Mouse (Mus musculus): ENCODE results near the gene Glb1l. TPM values are rescaled to one million over a fixed set of nuclear protein-coding genes. Genes with fewer than 3 reads are reported as not detected.

The Glb1l gene
- polyA plus RNA-seq, 1 experiment from 2014 or later: 14.7 TPM

- no peak overlapping the region for H3K27ac ChIP-seq (ENCODE audit: low read depth, low read length)
- H3K9ac ChIP-seq (ENCODE audit: low read length): no peak overlapping the region
- DNase-seq (ENCODE audit: low spot score): no peak
- peaks cover 7% of the 10 kb centered on the region for H3K4me1 ChIP-seq (ENCODE audit: control insufficient read depth, insufficient read depth, low read length)
- peak overlapping the region; percentile 100 for H3K4me2 ChIP-seq (ENCODE audit: low read depth)
- no peak overlapping the region for H3K4me3 ChIP-seq (ENCODE audit: low read depth, low read length)
- 0 out of 2 replicates have a peak, but pooled peaks have one; percentile 12 for ATAC-seq (ENCODE audit: insufficient read depth, low FRiP score, low TSS enrichment)
- H3K27me3 ChIP-seq (ENCODE audit: control insufficient read depth, insufficient read depth, low read length): no peaks in the 10 kb centered on the region
- H3K36me3 ChIP-seq (ENCODE audit: control insufficient read depth, insufficient read depth, low read length): peaks cover 12% of the 10 kb centered on the region
- H3K9me3 ChIP-seq (ENCODE audit: control insufficient read depth, low read length): no peaks in the 10 kb centered on the region
- 35% methylated on average over 6 of the region's 7 CpGs for WGBS
Observed at GRCm38 (mm10) chr1:75180741-75181140, 29.9 kb downstream of the Glb1l start.

- peak within 1 kb of the TSS; percentile 100 for H3K4me2 ChIP-seq (ENCODE audit: low read depth)
- ATAC-seq (ENCODE audit: insufficient read depth, low FRiP score, low TSS enrichment) (peak; percentile 90), DNase-seq (ENCODE audit: low spot score) (peak; percentile 92)
- H3K27ac ChIP-seq (ENCODE audit: low read depth, low read length): peak within 1 kb of the TSS; percentile 44; the same call in 1 of the 2 replicates
- peak within 1 kb of the TSS; percentile 76 for H3K9ac ChIP-seq (ENCODE audit: low read length)
- peak within 1 kb of the TSS; percentile 52 for H3K4me3 ChIP-seq (ENCODE audit: low read depth, low read length)
- under 1% methylated on average over 31 of the region's 31 CpGs for WGBS
- peaks cover 7% of the 10 kb centered on the region for H3K4me1 ChIP-seq (ENCODE audit: control insufficient read depth, insufficient read depth, low read length)
- H3K36me3 ChIP-seq (ENCODE audit: control insufficient read depth, insufficient read depth, low read length): peaks cover 16% of the 10 kb centered on the region
- no peaks in the 10 kb centered on the region for H3K27me3 ChIP-seq (ENCODE audit: control insufficient read depth, insufficient read depth, low read length)
- H3K9me3 ChIP-seq (ENCODE audit: control insufficient read depth, low read length): no peaks in the 10 kb centered on the region
Observed at GRCm38 (mm10) chr1:75180105-75180590, 30.5 kb downstream of the Glb1l start, which contains the start of gene Abcb6. Gene Abcb6, minus strand, starts transcription at chr1:75180392.

- Histone ChIP-seq H3K27ac (ENCODE audit: low read depth, low read length) (peak overlapping the region; percentile 44; the same call in 1 of the 2 replicates), H3K9me3 (ENCODE audit: control insufficient read depth, low read length) (no peaks in the 10 kb centered on the region), H3K36me3 (ENCODE audit: control insufficient read depth, insufficient read depth, low read length) (peaks cover 12% of the 10 kb centered on the region), H3K27me3 (ENCODE audit: control insufficient read depth, insufficient read depth, low read length) (no peaks in the 10 kb centered on the region), H3K4me3 (ENCODE audit: low read depth, low read length) (peak overlapping the region; percentile 52), H3K9ac (ENCODE audit: low read length) (peak overlapping the region; percentile 76), H3K4me1 (ENCODE audit: control insufficient read depth, insufficient read depth, low read length) (peaks cover 7% of the 10 kb centered on the region), H3K4me2 (ENCODE audit: low read depth) (peak overlapping the region; percentile 100)
- no peak for DNase-seq (ENCODE audit: low spot score)
- 12% methylated on average over 23 of the region's 23 CpGs for WGBS
- peak; percentile 14; the same call in 1 of the 2 replicates for ATAC-seq (ENCODE audit: insufficient read depth, low FRiP score, low TSS enrichment)
Observed at GRCm38 (mm10) chr1:75179334-75180104, 31.1 kb downstream of the Glb1l start.

GRCm38 (mm10) chr1:75168472-75169464 lies 41.8 kb downstream of the Glb1l start, which contains the start of gene Zfand2b:
Gene Zfand2b, plus strand, starts transcription at chr1:75168646.
- ATAC-seq (ENCODE audit: insufficient read depth, low FRiP score, low TSS enrichment): peak; percentile 98
- peak; percentile 98 for DNase-seq (ENCODE audit: low spot score)
- peak within 1 kb of the TSS; percentile 55 for H3K4me3 ChIP-seq (ENCODE audit: low read depth, low read length)
- under 1% methylated on average over 57 of the region's 59 CpGs for WGBS
- no peaks in the 10 kb centered on the region for H3K27me3 ChIP-seq (ENCODE audit: control insufficient read depth, insufficient read depth, low read length)
- H3K9ac ChIP-seq (ENCODE audit: low read length): peak within 1 kb of the TSS; percentile 54
- H3K4me2 ChIP-seq (ENCODE audit: low read depth): peak within 1 kb of the TSS; percentile 64
- H3K9me3 ChIP-seq (ENCODE audit: control insufficient read depth, low read length): no peaks in the 10 kb centered on the region
- peaks cover 18% of the 10 kb centered on the region for H3K36me3 ChIP-seq (ENCODE audit: control insufficient read depth, insufficient read depth, low read length)
- peaks cover 8% of the 10 kb centered on the region; the same call in 1 of the 2 replicates for H3K4me1 ChIP-seq (ENCODE audit: control insufficient read depth, insufficient read depth, low read length)
- H3K27ac ChIP-seq (ENCODE audit: low read depth, low read length): no peak within 1 kb of the TSS

- no peak for DNase-seq (ENCODE audit: low spot score)
- H3K27ac ChIP-seq (ENCODE audit: low read depth, low read length): no peak overlapping the region
- 11% methylated on average over 7 of the region's 7 CpGs for WGBS
- H3K9me3 ChIP-seq (ENCODE audit: control insufficient read depth, low read length): no peaks in the 10 kb centered on the region
- peaks cover 8% of the 10 kb centered on the region; the same call in 1 of the 2 replicates for H3K4me1 ChIP-seq (ENCODE audit: control insufficient read depth, insufficient read depth, low read length)
- H3K4me3 ChIP-seq (ENCODE audit: low read depth, low read length): peak overlapping the region; percentile 55
- ATAC-seq (ENCODE audit: insufficient read depth, low FRiP score, low TSS enrichment): peak; percentile 21
- H3K9ac ChIP-seq (ENCODE audit: low read length): peak overlapping the region; percentile 20; the same call in 1 of the 2 replicates
- no peaks in the 10 kb centered on the region for H3K27me3 ChIP-seq (ENCODE audit: control insufficient read depth, insufficient read depth, low read length)
- H3K36me3 ChIP-seq (ENCODE audit: control insufficient read depth, insufficient read depth, low read length): peaks cover 11% of the 10 kb centered on the region
- H3K4me2 ChIP-seq (ENCODE audit: low read depth): peak overlapping the region; percentile 64
Observed at GRCm38 (mm10) chr1:75168093-75168471, 42.5 kb downstream of the Glb1l start.

- Histone ChIP-seq H3K4me3 (ENCODE audit: low read depth, low read length) (no peak overlapping the region), H3K36me3 (ENCODE audit: control insufficient read depth, insufficient read depth, low read length) (no peaks in the 10 kb centered on the region), H3K4me2 (ENCODE audit: low read depth) (no peak overlapping the region), H3K9me3 (ENCODE audit: control insufficient read depth, low read length) (no peaks in the 10 kb centered on the region), H3K27me3 (ENCODE audit: control insufficient read depth, insufficient read depth, low read length) (no peaks in the 10 kb centered on the region), H3K4me1 (ENCODE audit: control insufficient read depth, insufficient read depth, low read length) (no peaks in the 10 kb centered on the region), H3K9ac (ENCODE audit: low read length) (no peak overlapping the region), H3K27ac (ENCODE audit: low read depth, low read length) (no peak overlapping the region)
- 87% methylated on average over 4 of the region's 4 CpGs for WGBS
- DNase-seq (ENCODE audit: low spot score): no peak
- ATAC-seq (ENCODE audit: insufficient read depth, low FRiP score, low TSS enrichment): no peak
Observed at GRCm38 (mm10) chr1:75160256-75160617, 50.4 kb downstream of the Glb1l start.

GRCm38 (mm10) chr1:75159540-75160255 lies 50.9 kb downstream of the Glb1l start:
- H3K27me3 ChIP-seq (ENCODE audit: control insufficient read depth, insufficient read depth, low read length): no peaks in the 10 kb centered on the region
- H3K9me3 ChIP-seq (ENCODE audit: control insufficient read depth, low read length): no peaks in the 10 kb centered on the region
- H3K4me2 ChIP-seq (ENCODE audit: low read depth): no peak overlapping the region
- ATAC-seq (ENCODE audit: insufficient read depth, low FRiP score, low TSS enrichment): no peak
- WGBS: 77% methylated on average over 5 of the region's 5 CpGs
- no peak for DNase-seq (ENCODE audit: low spot score)
- no peaks in the 10 kb centered on the region for H3K4me1 ChIP-seq (ENCODE audit: control insufficient read depth, insufficient read depth, low read length)
- H3K9ac ChIP-seq (ENCODE audit: low read length): no peak overlapping the region
- no peaks in the 10 kb centered on the region for H3K36me3 ChIP-seq (ENCODE audit: control insufficient read depth, insufficient read depth, low read length)
- no peak overlapping the region for H3K27ac ChIP-seq (ENCODE audit: low read depth, low read length)
- no peak overlapping the region for H3K4me3 ChIP-seq (ENCODE audit: low read depth, low read length)

- Histone ChIP-seq H3K4me1 (ENCODE audit: control insufficient read depth, insufficient read depth, low read length) (no peaks in the 10 kb centered on the region), H3K27ac (ENCODE audit: low read depth, low read length) (no peak overlapping the region), H3K4me3 (ENCODE audit: low read depth, low read length) (no peak overlapping the region), H3K27me3 (ENCODE audit: control insufficient read depth, insufficient read depth, low read length) (no peaks in the 10 kb centered on the region), H3K36me3 (ENCODE audit: control insufficient read depth, insufficient read depth, low read length) (no peaks in the 10 kb centered on the region), H3K9me3 (ENCODE audit: control insufficient read depth, low read length) (no peaks in the 10 kb centered on the region), H3K4me2 (ENCODE audit: low read depth) (no peak overlapping the region), H3K9ac (ENCODE audit: low read length) (no peak overlapping the region)
- DNase-seq (ENCODE audit: low spot score) (no peak), ATAC-seq (ENCODE audit: insufficient read depth, low FRiP score, low TSS enrichment) (no peak)
Observed at GRCm38 (mm10) chr1:75158990-75159389, 51.6 kb downstream of the Glb1l start.
